Mouse (Mus musculus): ENCODE results near the gene Pcnx3.

Gene Pcnx3

DNA sequence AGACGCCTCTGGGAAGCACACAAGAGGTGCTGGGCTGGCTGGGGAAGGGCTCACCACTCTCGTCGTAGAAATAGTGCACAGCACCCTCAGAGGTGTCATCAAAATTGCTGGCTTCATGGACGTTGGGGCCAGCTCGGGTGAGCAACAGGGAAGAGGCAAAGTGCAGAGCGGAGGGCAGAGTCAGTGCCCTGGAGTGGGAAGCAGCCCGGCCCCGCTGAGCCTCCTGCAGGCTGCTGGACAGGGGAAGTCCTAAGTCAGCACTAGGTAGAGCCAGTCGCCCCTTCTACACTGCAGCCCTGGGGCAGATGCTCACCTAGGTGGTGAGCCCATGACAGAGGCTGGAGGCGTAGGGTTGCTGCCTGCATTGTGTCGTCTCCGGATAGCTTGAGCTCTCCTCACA, 4.5 kb downstream of the Pcnx3 start:
- 94% methylated on average over 12 of the region's 12 CpGs for WGBS

- WGBS = 78% methylated on average over 4 of the region's 4 CpGs
Measured at GRCm38 (mm10) chr19:5680432-5680831, 8.3 kb downstream of the Pcnx3 start.

GRCm38 (mm10) chr19:5668372-5668771, 20.3 kb downstream of the Pcnx3 start:
- WGBS = 83% methylated on average over 4 of the region's 4 CpGs

DNA sequence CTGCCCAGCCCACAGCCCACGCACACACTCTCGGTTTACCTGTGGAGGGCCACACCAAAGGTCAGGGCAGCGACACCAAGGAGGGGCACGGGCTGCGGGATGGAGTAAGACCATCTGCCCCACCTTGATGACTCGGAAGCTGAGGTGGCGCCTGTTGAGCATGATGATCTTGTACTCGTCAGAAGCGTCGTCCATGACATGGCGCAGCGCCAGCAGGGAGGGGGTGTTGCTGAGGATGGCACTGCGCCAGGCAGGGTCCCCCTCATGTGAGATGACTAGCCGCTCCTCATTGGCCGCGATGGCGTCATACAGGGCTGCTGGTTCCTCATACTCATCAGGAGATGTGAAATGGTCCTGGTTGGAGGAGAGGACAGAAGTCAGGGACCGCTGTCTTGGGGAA, 22.3 kb downstream of the Pcnx3 start:
- 87% methylated on average over 18 of the region's 18 CpGs for WGBS

- WGBS = 96% methylated on average over 15 of the region's 15 CpGs
Measured at GRCm38 (mm10) chr19:5665465-5665864, 23.2 kb downstream of the Pcnx3 start.

GRCm38 (mm10) chr19:5664669-5665257, 23.9 kb downstream of the Pcnx3 start:
- 93% methylated on average over 10 of the region's 10 CpGs for WGBS

GRCm38 (mm10) chr19:5662981-5663913, 25.5 kb downstream of the Pcnx3 start, which contains the start of gene Sipa1:
TSS of gene Sipa1 (minus strand) at chr19:5663707.
- 8% methylated on average over 32 of the region's 32 CpGs for WGBS

DNA sequence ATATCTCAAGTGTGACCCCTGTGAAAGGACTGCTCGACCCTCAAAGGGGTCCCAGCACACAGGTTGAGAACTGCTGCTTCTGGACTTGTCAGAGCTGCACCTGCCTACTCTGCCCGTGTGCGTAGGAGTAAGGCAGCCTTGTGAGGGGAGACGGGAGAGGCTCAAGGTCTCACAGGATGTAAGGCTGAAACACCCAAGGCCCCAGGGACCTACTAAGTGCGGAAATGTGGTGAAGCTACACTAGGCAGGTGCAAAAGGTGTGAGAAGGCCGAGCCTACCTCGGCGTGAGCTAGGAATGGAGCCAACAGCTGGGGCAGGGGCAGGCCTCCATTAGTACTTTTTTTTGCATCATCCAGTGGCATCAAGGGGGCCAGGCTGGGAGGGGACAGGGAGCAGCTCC, 26.4 kb downstream of the Pcnx3 start:
- WGBS = 67% methylated on average over 8 of the region's 8 CpGs

DNA sequence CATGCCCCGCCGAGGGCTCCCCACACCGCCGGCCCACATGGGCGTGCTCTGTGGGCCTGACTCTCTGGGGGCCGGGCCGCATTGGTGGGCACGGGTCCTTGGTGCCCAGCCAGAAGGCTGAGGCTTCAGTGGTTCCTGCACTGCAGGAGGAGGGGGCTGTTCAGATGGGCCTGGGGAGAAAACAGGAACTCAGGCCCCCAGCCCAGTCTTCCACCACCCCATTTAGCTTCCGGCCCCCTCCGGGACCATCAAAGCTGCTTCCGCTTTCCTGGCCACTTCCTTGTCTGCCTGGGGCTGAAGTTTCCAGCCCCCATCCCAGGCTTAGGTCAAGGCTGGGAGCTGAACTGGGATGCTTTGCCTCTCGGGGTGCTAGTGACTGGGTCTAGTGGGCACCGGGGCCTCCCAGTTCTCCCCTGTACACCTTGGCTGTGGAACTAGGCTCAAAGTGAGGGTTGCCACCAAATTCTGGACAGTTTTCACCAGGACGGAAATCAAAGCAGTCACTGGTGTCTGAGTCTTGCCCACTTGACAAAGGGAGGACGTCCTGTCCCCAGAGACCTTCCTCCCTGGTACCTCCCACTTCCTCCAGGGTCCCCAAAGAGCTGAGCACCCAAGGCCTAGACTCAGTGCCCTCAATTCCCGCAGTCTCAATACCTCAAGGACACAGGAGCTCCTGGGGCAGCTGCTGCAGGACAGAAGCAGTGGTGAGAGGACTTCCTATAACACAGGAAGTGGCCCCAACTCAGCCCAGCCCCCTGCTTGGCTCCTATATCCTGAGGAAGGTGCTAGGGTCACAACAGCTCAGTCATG, 27.6 kb downstream of the Pcnx3 start:
- WGBS = 76% methylated on average over 16 of the region's 16 CpGs

DNA sequence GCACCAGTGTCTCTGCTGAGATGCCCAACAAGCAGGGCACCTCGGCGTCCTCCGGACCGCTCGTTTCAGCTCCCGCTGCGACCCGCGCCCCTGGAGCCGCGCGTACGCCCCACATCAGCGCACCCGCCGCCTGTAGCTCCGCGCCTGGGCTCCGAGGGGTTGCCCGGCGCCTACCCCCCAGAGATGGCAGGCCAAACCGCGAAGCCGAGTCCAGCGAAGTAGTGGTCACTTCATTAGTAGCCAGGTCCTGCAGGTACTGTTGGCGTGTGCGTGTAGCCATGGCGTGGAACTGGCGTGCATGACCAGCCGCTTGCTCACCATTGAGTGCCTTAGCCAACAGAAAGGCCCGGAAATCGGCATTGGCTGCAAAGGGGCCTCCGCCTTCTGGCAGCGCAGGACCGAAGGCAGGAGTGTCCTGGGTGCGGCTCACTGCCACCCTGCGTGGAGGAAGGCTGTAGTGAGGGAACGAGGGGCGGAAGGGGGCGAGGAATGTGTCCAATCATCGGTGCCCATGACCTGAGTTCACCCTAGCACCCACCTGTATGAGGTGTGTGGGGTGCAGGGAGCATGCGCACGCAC, 33.9 kb downstream of the Pcnx3 start:
- WGBS = 35% methylated on average over 43 of the region's 43 CpGs

DNA sequence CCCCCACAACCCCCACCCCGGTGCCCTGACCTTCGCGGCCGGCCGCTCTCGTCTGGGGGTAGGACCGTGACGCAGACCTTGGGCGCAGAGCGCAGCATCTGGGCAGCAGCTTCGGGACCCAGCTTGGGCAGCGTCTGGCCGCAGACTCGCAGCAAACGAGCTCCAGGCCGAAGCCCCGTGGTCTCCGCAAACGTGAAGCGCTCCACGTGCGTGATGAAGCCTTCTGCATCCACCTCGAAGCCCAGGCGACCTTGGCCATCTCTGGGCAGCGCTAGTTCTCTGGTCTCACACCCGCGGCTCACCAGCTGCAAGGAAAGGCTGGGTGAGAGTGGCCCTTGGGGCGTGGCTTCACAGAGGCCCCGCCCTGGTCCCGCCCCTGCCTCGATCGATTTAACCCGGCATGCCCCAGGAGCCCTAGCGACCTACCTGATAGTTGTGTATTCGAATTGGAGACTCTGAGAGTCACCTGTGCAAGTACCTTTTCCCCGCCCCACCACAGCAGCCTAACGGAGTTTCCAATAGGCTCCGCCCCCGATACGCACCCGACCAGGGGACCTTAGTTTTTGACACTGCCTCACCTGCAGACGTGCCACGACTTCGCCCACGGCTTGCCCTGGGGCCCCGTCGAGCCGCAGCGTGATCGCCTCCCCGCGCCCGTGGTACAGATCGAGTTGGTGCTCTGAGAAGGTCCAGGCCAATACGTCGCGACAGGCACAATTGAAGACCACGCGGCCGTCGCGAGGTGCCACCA, 34.6 kb downstream of the Pcnx3 start:
- 21% methylated on average over 62 of the region's 62 CpGs for WGBS

- WGBS = 58% methylated on average over 6 of the region's 6 CpGs
Measured at GRCm38 (mm10) chr19:5652570-5652969, 36.1 kb downstream of the Pcnx3 start.

DNA sequence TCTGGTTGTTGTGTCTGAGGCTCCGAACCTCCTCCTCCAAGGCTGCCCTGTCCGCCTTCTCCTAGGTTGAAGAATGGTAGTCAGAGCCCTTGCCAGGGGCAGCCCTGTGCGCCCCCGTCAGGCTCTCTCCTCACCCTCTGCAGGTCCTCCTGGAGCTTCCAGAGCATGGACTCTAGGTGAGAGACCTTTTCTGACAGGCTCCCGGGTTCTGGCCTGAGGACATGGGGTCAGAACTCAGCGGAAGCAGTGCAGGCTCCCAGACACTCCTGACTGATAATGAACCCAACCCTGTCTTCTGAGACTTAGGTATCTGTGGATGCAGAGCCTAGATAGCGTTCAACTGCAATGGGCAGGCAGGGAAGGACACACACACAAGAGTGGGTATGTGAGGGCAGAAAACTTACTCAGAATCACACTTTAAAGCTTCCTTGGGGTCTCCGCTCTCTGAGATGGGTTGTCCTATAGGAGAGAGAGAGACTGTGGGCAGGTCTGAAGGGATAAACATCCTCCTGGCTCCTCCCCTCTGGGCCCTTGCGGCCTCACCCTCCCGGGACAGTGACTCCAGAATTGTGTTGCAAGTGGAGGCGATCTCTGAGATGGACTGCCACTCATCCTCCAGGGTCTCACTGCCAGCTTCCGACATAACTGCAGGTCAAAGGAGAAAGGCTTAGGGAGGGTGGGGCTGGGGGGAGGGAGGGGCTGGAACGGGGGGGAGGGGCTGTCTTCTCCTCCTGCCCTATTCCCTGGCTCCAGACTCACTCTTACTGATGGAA, 37.0 kb downstream of the Pcnx3 start:
- 71% methylated on average over 13 of the region's 13 CpGs for WGBS

DNA sequence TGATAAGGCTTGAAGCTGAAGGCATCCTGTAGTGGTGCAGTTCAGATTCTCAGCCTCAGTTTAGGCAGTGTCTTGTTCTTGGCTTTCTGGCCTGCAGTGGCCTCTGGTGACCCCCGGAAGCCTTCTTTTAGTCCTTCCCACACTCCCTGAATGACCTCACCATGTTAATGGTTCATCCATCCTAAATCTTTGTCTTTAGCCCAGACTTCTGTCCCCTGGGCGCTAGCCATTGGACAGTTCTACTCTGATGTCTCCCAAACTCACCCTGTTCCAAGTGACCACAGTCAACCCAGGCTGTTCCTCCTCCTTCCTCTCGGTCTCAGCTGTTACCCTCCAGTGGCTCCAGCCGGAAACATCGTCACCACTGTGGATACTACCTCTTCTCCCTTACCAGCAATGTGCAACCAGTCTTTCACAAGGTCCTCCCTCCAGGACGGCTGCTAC, 39.4 kb downstream of the Pcnx3 start:
- 65% methylated on average over 6 of the region's 6 CpGs for WGBS

DNA sequence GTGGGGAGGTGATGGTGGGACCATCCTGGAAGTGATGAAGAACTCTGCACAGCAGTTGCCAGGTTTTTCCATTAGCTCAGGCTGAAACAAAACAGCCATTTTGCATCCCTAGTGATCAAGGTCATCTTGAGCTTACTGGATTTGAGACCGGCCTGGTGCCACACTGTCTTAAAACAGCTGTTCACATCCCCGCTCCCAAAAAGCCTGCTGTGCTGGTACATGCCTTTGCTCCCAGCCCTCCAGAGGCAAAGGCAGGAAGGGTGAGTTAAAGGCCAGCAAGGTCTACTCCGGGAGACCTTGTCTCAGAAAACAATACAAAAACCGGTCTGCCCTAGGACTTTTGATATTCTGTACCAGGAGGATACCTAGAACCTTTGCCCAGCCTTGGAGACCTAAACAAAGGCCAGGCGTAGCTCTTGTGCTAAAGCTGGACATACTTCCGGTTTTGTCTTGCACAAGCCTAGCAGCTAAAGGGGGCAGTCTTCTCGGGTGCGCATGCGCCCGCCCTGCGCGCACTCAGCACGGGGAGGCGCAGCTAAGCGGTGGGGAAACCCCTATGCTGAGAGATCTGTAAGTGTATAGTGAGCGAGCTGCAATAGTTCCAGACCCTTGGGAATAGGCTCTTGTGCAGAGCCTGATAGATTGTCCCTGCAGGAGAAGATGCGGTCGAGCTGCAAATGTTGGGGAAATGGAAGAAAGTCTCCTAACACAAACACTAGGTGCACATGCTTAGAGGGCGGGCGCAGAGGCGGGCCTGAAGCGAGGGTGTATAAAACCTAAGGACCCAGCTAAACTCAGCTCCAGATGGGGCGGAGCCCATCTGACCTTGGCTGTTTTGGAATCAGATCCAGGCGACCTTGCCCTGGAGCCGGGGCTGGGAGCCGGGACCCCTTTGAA, 40.1 kb downstream of the Pcnx3 start:
- 7% methylated on average over 26 of the region's 26 CpGs for WGBS

DNA sequence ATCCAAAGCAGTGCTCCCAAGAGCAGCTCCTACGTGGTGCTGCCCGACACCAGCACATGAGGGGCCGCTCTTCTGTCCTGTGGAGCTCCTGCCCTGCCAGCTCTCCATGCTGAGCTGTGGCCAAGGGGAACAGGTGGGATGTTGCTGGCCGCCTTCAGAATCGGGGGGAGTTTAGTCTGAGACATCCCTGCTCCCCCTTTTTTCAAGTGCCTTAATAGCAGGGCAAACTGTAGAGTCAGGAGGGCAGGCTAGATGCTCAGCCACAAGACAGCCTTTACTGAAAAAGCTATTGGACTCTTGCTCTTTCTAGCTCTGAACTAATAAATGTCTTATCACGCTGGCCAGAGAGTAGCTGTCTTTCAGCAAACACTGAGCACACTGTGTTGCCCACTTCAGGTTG, 40.9 kb downstream of the Pcnx3 start:
- 94% methylated on average over 6 of the region's 6 CpGs for WGBS

DNA sequence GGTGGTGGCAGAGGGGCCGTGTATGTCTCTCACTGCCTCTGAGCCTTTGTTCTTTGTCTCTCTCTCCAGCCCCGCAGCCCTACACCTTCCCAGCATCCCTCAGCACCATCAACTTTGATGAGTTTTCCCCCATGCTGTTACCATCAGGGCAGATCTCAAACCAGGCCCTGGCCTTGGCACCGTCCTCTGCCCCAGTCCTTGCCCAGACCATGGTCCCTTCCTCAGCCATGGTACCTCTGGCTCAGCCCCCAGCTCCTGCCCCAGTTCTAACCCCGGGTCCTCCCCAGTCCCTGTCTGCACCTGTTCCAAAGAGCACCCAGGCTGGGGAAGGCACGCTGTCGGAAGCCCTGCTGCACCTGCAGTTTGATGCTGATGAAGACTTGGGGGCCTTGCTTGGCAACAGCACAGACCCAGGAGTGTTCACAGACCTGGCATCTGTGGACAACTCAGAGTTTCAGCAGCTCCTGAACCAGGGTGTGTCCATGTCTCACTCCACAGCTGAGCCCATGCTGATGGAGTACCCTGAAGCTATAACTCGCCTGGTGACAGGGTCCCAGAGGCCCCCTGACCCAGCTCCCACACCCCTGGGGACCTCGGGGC, 41.9 kb downstream of the Pcnx3 start:
- WGBS = 91% methylated on average over 8 of the region's 8 CpGs

DNA sequence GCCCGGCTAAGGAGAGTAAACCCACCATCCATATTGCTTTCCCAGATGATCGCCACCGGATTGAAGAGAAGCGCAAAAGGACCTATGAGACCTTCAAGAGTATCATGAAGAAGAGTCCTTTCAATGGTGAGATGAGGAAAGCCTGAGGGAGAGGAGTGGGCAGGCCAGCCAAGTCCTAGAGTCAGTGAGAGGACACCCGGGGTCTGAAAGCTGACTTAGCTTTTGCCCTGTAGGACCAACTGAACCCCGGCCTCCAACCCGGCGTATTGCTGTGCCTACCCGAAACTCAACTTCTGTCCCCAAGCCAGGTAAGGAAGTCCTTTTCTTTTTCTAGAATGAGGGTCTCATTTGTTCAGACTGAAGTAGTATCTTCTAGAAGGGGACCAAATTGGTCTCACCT, 43.4 kb downstream of the Pcnx3 start:
- WGBS = 97% methylated on average over 9 of the region's 9 CpGs

- 93% methylated on average over 8 of the region's 8 CpGs for WGBS
Measured at GRCm38 (mm10) chr19:5641641-5642040, 47.1 kb downstream of the Pcnx3 start.
